Mouse (Mus musculus) mouse embryonic stem cell (cell line): ENCODE measurements around the gene Plekhg1.

Experiments
- in situ Hi-C, 2 experiments: fragments of 300-500 bp; cut with MboI; formaldehyde crosslinking; loops; 1 replicate in 1 of 2; 3 replicates in 1 of 2; pipeline ENCODE4 v1.14.3; 2019 to 2020; ENCODE audit warnings: low sequenced_read_pairs in 2 of 2, low pct_unique_long_range_greater_than_20kb in 1 of 2, mixed read lengths in 1 of 2; ENCODE audit not compliant: unreplicated experiment in 1 of 2

Plekhg1 gene

GRCm38 (mm10) chr10:3974380-3974779 lies 234.2 kb downstream of the Plekhg1 start:
- in situ Hi-C loops: no loop called here

DNA sequence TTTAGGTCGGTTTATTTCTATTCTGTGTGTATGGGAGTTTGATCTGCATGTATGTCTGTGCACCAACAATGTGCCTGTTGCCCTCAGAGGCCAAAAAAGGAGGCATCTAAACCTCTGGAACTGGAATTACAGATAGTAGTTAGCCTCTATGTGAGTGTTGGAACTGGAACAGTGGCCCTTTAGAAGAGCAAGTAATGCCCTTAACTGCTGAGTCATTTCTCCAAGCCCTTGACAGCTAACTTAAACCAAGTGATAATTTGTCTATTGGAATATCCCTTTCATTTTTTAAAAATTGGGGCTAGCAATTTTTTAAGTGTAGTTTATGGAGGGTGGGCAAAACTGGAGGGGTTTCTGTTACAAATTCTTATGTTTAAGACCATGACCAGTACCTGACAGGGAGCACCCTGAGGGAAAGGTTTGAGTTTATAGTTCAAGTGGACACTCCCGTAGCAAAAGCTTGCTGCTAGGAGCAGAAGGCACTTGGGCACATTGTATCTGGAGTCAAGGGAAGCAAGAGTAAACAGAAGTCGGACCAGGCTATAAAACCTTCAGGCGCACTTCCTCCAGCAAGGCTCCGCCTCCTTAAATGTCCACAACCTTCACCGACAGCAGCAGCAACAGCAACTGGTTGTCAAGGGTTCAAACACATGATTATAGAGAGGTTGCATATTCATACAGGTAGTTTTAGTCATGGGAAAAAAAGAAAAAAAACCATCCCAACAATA lies 235.9 kb downstream of the Plekhg1 start:
- in situ Hi-C loops: no loop called here

DNA sequence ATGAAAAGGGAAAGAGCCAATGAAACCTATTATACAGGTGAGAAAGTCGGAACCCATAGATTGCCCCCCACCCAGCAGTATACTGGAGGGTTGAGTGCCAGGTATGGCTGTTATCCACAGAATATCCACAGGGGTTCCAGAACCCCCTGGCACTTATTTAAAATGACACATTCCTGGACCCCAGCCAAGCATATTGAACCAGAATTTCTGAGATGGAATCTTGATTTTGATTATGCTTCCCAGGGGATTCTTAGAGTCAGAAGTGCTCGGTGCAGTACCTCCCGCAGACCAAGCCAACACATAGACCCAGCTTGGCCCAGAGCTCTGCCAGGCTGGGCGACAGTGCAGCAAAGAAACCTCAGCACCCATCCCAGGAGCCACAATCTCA lies 236.5 kb downstream of the Plekhg1 start:
- in situ Hi-C loops: no loop called here

DNA sequence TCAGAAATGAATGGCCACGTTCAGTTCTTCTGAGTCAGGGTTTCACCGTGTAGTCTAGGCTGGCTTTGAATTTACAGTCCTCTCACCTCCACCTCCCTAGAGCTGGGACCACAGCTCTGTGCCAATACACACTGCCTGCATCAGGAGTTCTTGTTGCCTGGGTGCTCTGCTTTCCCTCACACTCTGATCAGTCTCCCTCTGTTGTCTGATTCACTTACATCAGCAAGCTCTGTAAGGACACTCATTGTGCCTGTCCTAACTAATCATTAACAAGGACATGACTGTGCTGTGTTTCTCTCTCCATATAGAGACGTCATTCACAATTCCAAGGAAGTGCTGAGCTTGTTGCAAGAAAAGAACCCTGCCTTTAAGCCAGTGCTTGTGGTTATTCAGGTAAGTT lies 238.2 kb downstream of the Plekhg1 start:
- in situ Hi-C loops: no loop called here

DNA sequence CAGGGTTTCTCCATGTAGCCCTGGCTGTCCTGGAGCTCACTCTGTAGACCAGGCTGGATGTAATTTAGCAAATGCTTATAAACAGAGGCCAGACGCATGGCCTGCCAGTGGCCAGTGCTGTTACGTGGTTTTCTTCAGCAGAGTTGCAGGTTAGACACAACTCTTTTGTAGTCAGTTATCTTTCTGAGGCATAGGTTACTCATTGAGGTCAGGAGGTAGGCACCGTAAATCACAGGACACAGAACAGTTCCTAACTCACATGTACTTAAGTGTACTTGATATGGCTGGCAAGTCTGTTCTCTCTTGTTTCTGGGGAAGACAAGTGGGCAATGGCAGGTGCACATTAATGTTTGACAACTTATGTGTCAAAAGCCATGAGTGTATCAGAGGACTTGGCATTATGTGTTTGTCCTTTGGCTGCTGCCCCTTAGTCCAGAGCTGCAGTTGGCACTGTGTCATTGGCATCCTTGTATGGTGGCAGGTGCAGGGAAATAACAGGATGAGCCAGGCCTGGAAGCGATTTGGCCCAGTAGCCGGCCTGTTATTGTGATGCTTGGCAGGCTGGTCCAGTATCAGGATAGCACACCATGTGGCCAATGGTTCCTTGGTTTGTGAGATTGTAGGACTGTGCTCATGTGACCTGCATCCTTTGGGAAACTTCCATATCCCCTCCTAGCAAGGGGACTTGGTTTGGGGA lies 238.8 kb downstream of the Plekhg1 start:
- in situ Hi-C loops: no loop called here

- in situ Hi-C loops: no loop called here
These were observed 240.1 kb downstream of the Plekhg1 start for GRCm38 (mm10) chr10:3980231-3980630.

- in situ Hi-C loops: no loop called here
These were observed 250.2 kb downstream of the Plekhg1 start for GRCm38 (mm10) chr10:3990295-3990883.

GRCm38 (mm10) chr10:3993365-3994102 lies 253.4 kb downstream of the Plekhg1 start:
- in situ Hi-C loops: no loop called here

- in situ Hi-C loops: no loop called here
These were observed 255.1 kb downstream of the Plekhg1 start for GRCm38 (mm10) chr10:3995277-3995676.

- in situ Hi-C loops: no loop called here
These were observed 256.2 kb downstream of the Plekhg1 start for GRCm38 (mm10) chr10:3996170-3996876.

- in situ Hi-C loops: no loop called here
These were observed 257.8 kb downstream of the Plekhg1 start for GRCm38 (mm10) chr10:3997851-3998426.

- in situ Hi-C loops: no loop called here
These were observed 262.5 kb downstream of the Plekhg1 start for GRCm38 (mm10) chr10:4002711-4003110.

DNA sequence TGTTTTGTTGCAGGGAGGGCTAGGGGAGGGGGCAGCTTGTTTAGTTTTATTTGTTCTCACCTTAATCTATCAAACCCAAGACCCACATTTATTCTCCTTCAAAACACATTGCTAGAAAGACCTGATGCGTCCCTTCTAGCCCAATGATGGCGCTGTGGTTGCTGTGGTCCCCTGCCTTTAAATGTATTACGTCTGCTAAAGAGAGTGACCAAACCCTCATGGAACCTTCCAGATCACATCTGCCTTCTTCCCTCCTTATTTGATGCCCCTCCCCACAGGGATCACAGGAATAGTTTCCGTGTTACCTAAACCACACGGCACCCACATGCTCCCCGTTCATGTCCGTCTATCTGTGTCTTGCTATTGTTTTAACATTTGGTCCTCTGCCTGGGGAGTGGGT lies 265.0 kb downstream of the Plekhg1 start:
- in situ Hi-C loops: no loop called here

GRCm38 (mm10) chr10:4006296-4007015 lies 266.3 kb downstream of the Plekhg1 start:
- in situ Hi-C loops: no loop called here
